Mouse (Mus musculus): ENCODE measurements around the gene Ano6.

GRCm38 (mm10) chr15:95856684-95857595 lies 66.3 kb downstream of the Ano6 start:
- TF ChIP-seq CTCF (IDR thresholded peaks at IDR 0.05; ENCODE audit: low read depth, low read length) (no peak), GATA1 (IDR thresholded peaks at IDR 0.05; ENCODE audit: borderline replicate concordance, low read length) (no peak), POLR2AphosphoS5 (IDR thresholded peaks at IDR 0.05; ENCODE audit: insufficient replicate concordance, low read depth, low read length) (no peak), TAL1 (conservative IDR thresholded peaks at IDR 0.05; ENCODE audit: low read depth, low read length) (no peak)
